Mouse (Mus musculus): Measurements from ENCODE around the gene Olfr731. TPM values are rescaled to one million over a fixed set of nuclear protein-coding genes. Genes with fewer than 3 reads are reported as not detected.

Gene Olfr731
- not detected in 2 replicates for polyA plus RNA-seq (2012; rRNA removed)

- DNase-seq (ENCODE audit: low read depth, low spot score) = no peak
- 75% methylated on average over 4 of the region's 4 CpGs for WGBS
These were observed at the start of gene Olfr731 for GRCm38 (mm10) chr14:50241766-50242165. Olfr731 (minus strand) TSS chr14:50241866.

GRCm38 (mm10) chr14:50284106-50284505 is 42.4 kb upstream of the Olfr731 start, which contains the start of gene Olfr732:
Olfr732 (minus strand) TSS chr14:50284206.
- 90% methylated on average over 1 of the region's 1 CpGs for WGBS
- DNase-seq (ENCODE audit: low read depth, low spot score) = no peak

DNA sequence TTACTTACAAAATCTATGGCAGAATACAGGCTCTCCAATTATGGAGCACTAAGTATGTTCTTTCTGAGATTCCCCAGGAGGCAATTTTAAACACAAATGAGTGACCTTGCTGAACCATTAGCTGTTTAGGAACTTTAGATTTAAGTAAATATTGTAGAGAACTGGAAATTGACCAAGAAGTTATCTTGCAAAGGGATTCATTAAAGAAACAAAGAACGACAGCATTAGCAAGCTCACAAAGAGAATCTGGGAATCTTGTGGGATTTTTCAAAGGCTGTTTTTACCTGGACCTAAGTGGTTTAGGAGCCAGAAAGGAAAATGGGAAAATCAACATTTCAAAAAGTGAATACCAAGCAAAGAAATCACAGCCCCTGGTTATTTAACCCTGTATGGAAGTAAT is 53.6 kb downstream of the Olfr731 start, which contains the start of gene Olfr730:
Gene Olfr730, minus strand, starts transcription at position 101 of the 400 bp plus-strand sequence.
- DNase-seq (ENCODE audit: low read depth, low spot score) = no peak
- 44% methylated on average over 1 of the region's 1 CpGs for WGBS

Other genes starting within 250 kb of the Olfr731 start
- gene Olfr725, start 201.5 kb downstream of the Olfr731 start, polyA plus RNA-seq (2012; rRNA removed) = not detected in 2 replicates
- gene Olfr726, start 150.9 kb downstream of the Olfr731 start, polyA plus RNA-seq (2012; rRNA removed) = not detected in 2 replicates
- not detected in 2 replicates for gene Olfr727, start 118.7 kb downstream of the Olfr731 start, polyA plus RNA-seq (2012; rRNA removed)
- gene Olfr728, start 99.2 kb downstream of the Olfr731 start, polyA plus RNA-seq (2012; rRNA removed) = not detected in 2 replicates
- not detected in 2 replicates for gene Olfr729, start 89.0 kb downstream of the Olfr731 start, polyA plus RNA-seq (2012; rRNA removed)
- gene Olfr730, start 53.7 kb downstream of the Olfr731 start, polyA plus RNA-seq (2012; rRNA removed) = not detected in 2 replicates
- gene Olfr732, start 42.3 kb upstream of the Olfr731 start, polyA plus RNA-seq (2012; rRNA removed) = not detected in 2 replicates
- gene Olfr733, start 59.7 kb upstream of the Olfr731 start, polyA plus RNA-seq (2012; rRNA removed) = not detected in 2 replicates
- gene Olfr734, start 84.9 kb upstream of the Olfr731 start, polyA plus RNA-seq (2012; rRNA removed) = not detected in 2 replicates
- gene Olfr735, start 107.0 kb upstream of the Olfr731 start, polyA plus RNA-seq (2012; rRNA removed) = not detected in 2 replicates
- gene Tlr11, start 116.0 kb upstream of the Olfr731 start, polyA plus RNA-seq (2012; rRNA removed) = 0.51 and 0.56 TPM in 2 replicates
- gene Olfr736, start 139.3 kb upstream of the Olfr731 start, polyA plus RNA-seq (2012; rRNA removed) = not detected in 2 replicates
- gene Olfr738, start 165.7 kb upstream of the Olfr731 start, polyA plus RNA-seq (2012; rRNA removed) = not detected in 2 replicates
- not detected in 2 replicates for gene Olfr739, start 176.8 kb upstream of the Olfr731 start, polyA plus RNA-seq (2012; rRNA removed)
- not detected in 2 replicates for gene Olfr740, start 203.7 kb upstream of the Olfr731 start, polyA plus RNA-seq (2012; rRNA removed)
- gene Olfr741, start 230.9 kb upstream of the Olfr731 start, polyA plus RNA-seq (2012; rRNA removed) = not detected in 2 replicates